Mouse (Mus musculus) thymus, postnatal 0 days (tissue): ENCODE measurements around the gene Gm44790. TPM values are rescaled to one million over a fixed set of nuclear protein-coding genes. Genes with fewer than 3 reads are reported as not detected.

Experiments used
- polyA plus RNA-seq: library from polyadenylated mRNA; unstranded; fragments of >200 nt; fragmentation: Nextera tagmentation; extraction: Ambion mirVana; gene quantifications from 2 replicates; pipeline ENCODE4 v1.2.1, GENCODE M21; 2015

The Gm44790 gene
- polyA plus RNA-seq, 1 experiment from 2014 or later = 0.25 TPM

Other genes starting within 250 kb of the Gm44790 start
- 0.32 and 0.40 TPM in 2 replicates for gene Tgfa, start 231.4 kb upstream of the Gm44790 start, polyA plus RNA-seq
- 77.1 and 83.0 TPM in 2 replicates for gene Fam136a, start 61.0 kb upstream of the Gm44790 start, polyA plus RNA-seq
- gene Snrpg, start 55.4 kb upstream of the Gm44790 start, polyA plus RNA-seq = 649 and 709 TPM in 2 replicates
- 28.8 and 32.8 TPM in 2 replicates for gene Pcyox1, start 29.5 kb upstream of the Gm44790 start, polyA plus RNA-seq
- 170 and 184 TPM in 2 replicates for gene Tia1, start 22.4 kb upstream of the Gm44790 start, polyA plus RNA-seq
- 29.8 and 30.8 TPM in 2 replicates for gene C87436, start 11.7 kb downstream of the Gm44790 start, polyA plus RNA-seq
- gene Pcbp1, start 99.7 kb downstream of the Gm44790 start, polyA plus RNA-seq = 466 and 487 TPM in 2 replicates
- gene Asprv1, start 201.5 kb downstream of the Gm44790 start, polyA plus RNA-seq = 6.9 and 9.5 TPM in 2 replicates
- gene Mxd1, start 242.5 kb downstream of the Gm44790 start, polyA plus RNA-seq = 10.0 and 11.2 TPM in 2 replicates